Mouse (Mus musculus): ENCODE measurements around the gene Yipf2. TPM values are rescaled to one million over a fixed set of nuclear protein-coding genes. Genes with fewer than 3 reads are reported as not detected.

Yipf2 gene
- total and polyA plus RNA-seq, 3 experiments, result 16.6 to 21.2 (median 17.5) TPM

DNA sequence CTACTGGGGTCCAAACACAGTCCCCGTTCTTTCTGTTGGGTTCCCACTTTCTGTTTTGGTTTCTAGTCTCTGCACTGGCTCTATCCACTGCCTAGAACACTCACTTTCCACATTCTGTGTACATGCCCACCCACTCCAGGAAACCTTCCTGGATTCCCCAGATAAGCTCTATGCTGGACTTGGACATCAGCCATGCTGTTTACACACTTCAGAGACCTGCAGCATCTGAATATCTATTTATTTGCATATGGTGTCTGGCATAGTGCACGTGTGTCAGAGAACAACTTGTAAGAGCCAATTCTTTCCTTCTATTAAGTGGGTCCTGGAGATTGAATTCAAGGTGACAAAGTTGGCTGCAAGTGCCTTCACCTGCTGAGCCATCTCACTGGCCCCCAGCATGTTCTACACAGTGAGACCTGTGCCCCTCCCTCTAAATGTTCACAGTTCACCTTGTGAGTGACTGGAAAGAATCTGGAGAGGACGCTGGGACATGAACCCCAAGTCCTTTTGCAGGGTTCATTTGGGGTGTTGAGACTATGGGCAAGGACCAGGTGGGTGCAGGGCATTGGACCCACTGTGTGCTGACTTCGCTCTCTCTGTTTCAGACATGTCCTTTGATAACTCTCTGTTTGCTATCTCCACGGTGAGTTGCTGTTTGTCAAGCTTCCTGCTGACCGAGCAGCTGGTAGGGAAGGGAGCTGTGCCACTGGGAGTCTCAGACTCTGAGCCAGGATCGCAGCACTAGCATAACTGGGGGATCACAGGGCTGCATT, 52.5 kb downstream of the Yipf2 start:
- no peaks in the 10 kb centered on the region for H3K9me3 ChIP-seq (replicated peaks; ENCODE audit: low read length)
- no peak overlapping the region for H3K27ac ChIP-seq (ENCODE audit: insufficient read depth, low read depth)
- no peak overlapping the region for H3K9ac ChIP-seq (ENCODE audit: insufficient read depth, low read depth)
- DNase-seq (ENCODE audit: extremely low read depth), result no peak
- peak; percentile 67 for TF ChIP-seq BHLHE40 (IDR thresholded peaks at IDR 0.05; ENCODE audit: low read depth, low read length)
- TF ChIP-seq ZC3H11A (IDR thresholded peaks at IDR 0.05; ENCODE audit: low read depth, low read length), result no peak
- no peaks in the 10 kb centered on the region for H3K36me3 ChIP-seq (replicated peaks in 1 of 2; ENCODE audit: control insufficient read depth in 1 of 2, insufficient read depth in 1 of 2, low read length in 1 of 2)
- no peaks in the 10 kb centered on the region for H3K79me2 ChIP-seq (replicated peaks; ENCODE audit: control insufficient read depth, extremely low read depth, insufficient read depth, poor library complexity, severe bottlenecking)
- peaks cover 2 to 7% of the 10 kb centered on the region in 2 experiments for H3K4me1 ChIP-seq (ENCODE audit: control insufficient read depth in 1 of 2, insufficient read depth in 2 of 2)
- peak overlapping the region in 1 of 3 experiments; percentile 25 for H3K4me3 ChIP-seq (replicated peaks in 1 of 3; ENCODE audit: low read depth in 2 of 3, low read length in 2 of 3, poor library complexity in 1 of 3)
- H3K27me3 ChIP-seq (replicated peaks), result no peaks in the 10 kb centered on the region
- H3K4me2 ChIP-seq (ENCODE audit: insufficient read depth, low read depth, poor library complexity, severe bottlenecking), result peak overlapping the region; percentile 26; the same call in 1 of the 2 replicates
- dilution Hi-C loops (cut with MboI; ENCODE audit: extremely low pct_ligation_motif_present, extremely low pct_unique_long_range_greater_than_20kb, low sequenced_read_pairs) (no loop called here), in situ Hi-C loops (cut with MboI; ENCODE audit: low pct_ligation_motif_present, low pct_unique_long_range_greater_than_20kb, low sequenced_read_pairs) (no loop called here)

Other genes with a start within 250 kb of the Yipf2 start
- gene Ilf3, start 225.0 kb downstream of the Yipf2 start, total RNA-seq (2012; rRNA removed), result 77.3 TPM in 2 replicates
- 72.8 and 75.8 TPM in 2 replicates for gene Ilf3, start 225.0 kb downstream of the Yipf2 start, total RNA-seq (2014; rRNA removed)
- 128 and 145 TPM in 2 replicates for gene Ilf3, start 225.0 kb downstream of the Yipf2 start, polyA plus RNA-seq (2012; ENCODE audit: insufficient read length, low read depth)
- 57.8 and 60.5 TPM in 2 replicates for gene Qtrt1, start 181.0 kb downstream of the Yipf2 start, total RNA-seq (2012; rRNA removed)
- gene Qtrt1, start 181.0 kb downstream of the Yipf2 start, total RNA-seq (2014; rRNA removed), result 43.1 and 48.1 TPM in 2 replicates
- 52.4 and 56.8 TPM in 2 replicates for gene Qtrt1, start 181.0 kb downstream of the Yipf2 start, polyA plus RNA-seq (2012; ENCODE audit: insufficient read length, low read depth)
- 51.7 and 55.4 TPM in 2 replicates for gene Dnm2, start 167.9 kb downstream of the Yipf2 start, total RNA-seq (2012; rRNA removed)
- gene Dnm2, start 167.9 kb downstream of the Yipf2 start, total RNA-seq (2014; rRNA removed), result 36.4 and 37.0 TPM in 2 replicates
- gene Dnm2, start 167.9 kb downstream of the Yipf2 start, polyA plus RNA-seq (2012; ENCODE audit: insufficient read length, low read depth), result 64.3 and 66.0 TPM in 2 replicates
- 28.4 and 28.8 TPM in 2 replicates for gene Tmed1, start 82.6 kb downstream of the Yipf2 start, total RNA-seq (2012; rRNA removed)
- 21.7 and 25.5 TPM in 2 replicates for gene Tmed1, start 82.6 kb downstream of the Yipf2 start, total RNA-seq (2014; rRNA removed)
- 17.1 and 19.8 TPM in 2 replicates for gene Tmed1, start 82.6 kb downstream of the Yipf2 start, polyA plus RNA-seq (2012; ENCODE audit: insufficient read length, low read depth)
- gene AB124611, start 66.7 kb downstream of the Yipf2 start, total RNA-seq (2012; rRNA removed), result 0.46 and 0.89 TPM in 2 replicates
- gene AB124611, start 66.7 kb downstream of the Yipf2 start, total RNA-seq (2014; rRNA removed), result 1.5 TPM in 2 replicates
- gene AB124611, start 66.7 kb downstream of the Yipf2 start, polyA plus RNA-seq (2012; ENCODE audit: insufficient read length, low read depth), result 2.1 and 2.3 TPM in 2 replicates
- 42.2 and 46.7 TPM in 2 replicates for gene Carm1, start 45.9 kb downstream of the Yipf2 start, total RNA-seq (2012; rRNA removed)
- gene Carm1, start 45.9 kb downstream of the Yipf2 start, total RNA-seq (2014; rRNA removed), result 19.1 and 21.5 TPM in 2 replicates
- gene Carm1, start 45.9 kb downstream of the Yipf2 start, polyA plus RNA-seq (2012; ENCODE audit: insufficient read length, low read depth), result 98.5 and 111 TPM in 2 replicates
- gene Timm29, start 106 bp downstream of the Yipf2 start, total RNA-seq (2012; rRNA removed), result 12.0 and 16.0 TPM in 2 replicates
- gene Timm29, start 106 bp downstream of the Yipf2 start, total RNA-seq (2014; rRNA removed), result 19.1 and 19.5 TPM in 2 replicates
- 29.6 and 34.6 TPM in 2 replicates for gene Timm29, start 106 bp downstream of the Yipf2 start, polyA plus RNA-seq (2012; ENCODE audit: insufficient read length, low read depth)
- gene Smarca4, start 23.3 kb upstream of the Yipf2 start, total RNA-seq (2012; rRNA removed), result 74.3 and 78.9 TPM in 2 replicates
- gene Smarca4, start 23.3 kb upstream of the Yipf2 start, total RNA-seq (2014; rRNA removed), result 30.7 and 33.8 TPM in 2 replicates
- 76.1 and 86.2 TPM in 2 replicates for gene Smarca4, start 23.3 kb upstream of the Yipf2 start, polyA plus RNA-seq (2012; ENCODE audit: insufficient read length, low read depth)
- 24.9 and 28.2 TPM in 2 replicates for gene Ldlr, start 130.7 kb upstream of the Yipf2 start, total RNA-seq (2012; rRNA removed)
- 18.3 and 24.0 TPM in 2 replicates for gene Ldlr, start 130.7 kb upstream of the Yipf2 start, total RNA-seq (2014; rRNA removed)
- gene Ldlr, start 130.7 kb upstream of the Yipf2 start, polyA plus RNA-seq (2012; ENCODE audit: insufficient read length, low read depth), result 31.0 and 34.7 TPM in 2 replicates
- 83.2 and 91.6 TPM in 2 replicates for gene Spc24, start 167.5 kb upstream of the Yipf2 start, total RNA-seq (2012; rRNA removed)
- gene Spc24, start 167.5 kb upstream of the Yipf2 start, total RNA-seq (2014; rRNA removed), result 77.6 and 82.7 TPM in 2 replicates
- 74.3 and 113 TPM in 2 replicates for gene Spc24, start 167.5 kb upstream of the Yipf2 start, polyA plus RNA-seq (2012; ENCODE audit: insufficient read length, low read depth)
- gene Kank2, start 205.9 kb upstream of the Yipf2 start, total RNA-seq (2012; rRNA removed), result 1.6 and 2.3 TPM in 2 replicates
- gene Kank2, start 205.9 kb upstream of the Yipf2 start, total RNA-seq (2014; rRNA removed), result 0.09 and 0.14 TPM in 2 replicates
- 0.60 and 0.63 TPM in 2 replicates for gene Kank2, start 205.9 kb upstream of the Yipf2 start, polyA plus RNA-seq (2012; ENCODE audit: insufficient read length, low read depth)
- gene Angptl8, start 242.7 kb upstream of the Yipf2 start, total RNA-seq (2012; rRNA removed), result not detected in 2 replicates
- gene Angptl8, start 242.7 kb upstream of the Yipf2 start, total RNA-seq (2014; rRNA removed), result not detected in 2 replicates
- gene Angptl8, start 242.7 kb upstream of the Yipf2 start, polyA plus RNA-seq (2012; ENCODE audit: insufficient read length, low read depth), result not detected in 2 replicates

All from CH12.LX (cell line).